ENCODE assay signal across 17 mouse cellular contexts in genomic region chrX:93915548-93915947, GRCm38 (mm10). TPM values are rescaled to one million over a fixed set of nuclear protein-coding genes. Genes with fewer than 3 reads are reported as not detected.
"Had no signal": no experiment of that assay in that cellular context is flagged by ENCODE, and none has a peak within 500 bp of the region (broad histone marks: within the 10 kb centered on the region; RNA-seq: fewer than 3 reads in every experiment).

No protein-coding gene starts in this region.

- H3K9ac ChIP-seq: limb, embryonic 15.5 days; midbrain, embryonic 12.5 days; neural tube, embryonic 13.5 days had no signal

- H3K9me3 ChIP-seq: limb, embryonic 15.5 days; midbrain, embryonic 12.5 days; neural tube, embryonic 13.5 days had no signal

- DNase-seq: kidney, adult 8-10 months; kidney, postnatal 25 days; layer of hippocampus, postnatal 36 days; lung, adult 2 months; lung, postnatal 10 days; right cerebral cortex, postnatal 14 days; thymus, adult 2 months; thymus, postnatal 36 days had no signal

- H3K4me2 ChIP-seq: limb, embryonic 15.5 days; midbrain, embryonic 12.5 days; neural tube, embryonic 13.5 days had no signal

- H3K27ac ChIP-seq: limb, embryonic 15.5 days; macrophage; midbrain, embryonic 12.5 days; neural tube, embryonic 13.5 days had no signal

- H3K36me3 ChIP-seq: limb, embryonic 15.5 days; midbrain, embryonic 12.5 days; neural tube, embryonic 13.5 days had no signal

- H3K4me3 ChIP-seq: limb, embryonic 15.5 days; megakaryocyte, embryonic 14.5 days; midbrain, embryonic 12.5 days; neural tube, embryonic 13.5 days had no signal

- ATAC-seq: midbrain, embryonic 16.5 days had no signal

- H3K4me1 ChIP-seq: limb, embryonic 15.5 days; midbrain, embryonic 12.5 days; neural tube, embryonic 13.5 days had no signal

RNA-seq across cellular contexts. Expression of gene AU015836, which starts 52.9 kb away (rescaled TPM):
- total RNA-seq: layer of hippocampus, postnatal 36 days; left cerebral cortex, adult 8-10 months; left cerebral cortex, postnatal 25 days had no signal
- polyA plus RNA-seq: macrophage; midbrain, embryonic 12.5 days; midbrain, embryonic 16.5 days; neural tube, embryonic 13.5 days; small intestine, adult 2 months had no signal
